Mouse (Mus musculus) olfactory bulb, adult 2 months (tissue): Measurements from ENCODE around the gene Cript. TPM values are rescaled to one million over a fixed set of nuclear protein-coding genes. Genes with fewer than 3 reads are reported as not detected.

ENCODE experiments used
- H3K27ac ChIP-seq: fragments of 200-500 bp; 2 replicates; pipeline ENCODE4 v1.5.1; 2012; ENCODE audit warnings: low read depth, low read length; ENCODE audit not compliant: insufficient read depth
- H3K4me1 ChIP-seq: fragments of 200-500 bp; 2 replicates; pipeline ENCODE4 v1.6.1; 2012; ENCODE audit warnings: low read length; ENCODE audit not compliant: control insufficient read depth, insufficient read depth
- H3K4me3 ChIP-seq: fragments of 200-500 bp; 2 replicates; pipeline ENCODE4 v1.5.1; 2012; ENCODE audit warnings: mild to moderate bottlenecking, low read depth, low read length, moderate library complexity; ENCODE audit not compliant: insufficient read depth
- CTCF ChIP-seq: fragments of 200-500 bp; IDR thresholded peaks from 2 replicates; pipeline ENCODE4 v1.5.1; 2012; ENCODE audit warnings: low read depth, mild to moderate bottlenecking, low read length, moderate library complexity; ENCODE audit not compliant: insufficient read depth
- POLR2A ChIP-seq: fragments of 200-500 bp; IDR thresholded peaks from 2 replicates; pipeline ENCODE4 v1.6.1; 2012; ENCODE audit warnings: mild to moderate bottlenecking, low read depth, low read length, moderate library complexity; ENCODE audit not compliant: insufficient read depth
- WGBS: fragments of 180-500 bp; shearing (Covaris S2); methylation state at CpG from one replicate; pipeline ENCODE4 v1.1.7; 2018; 5-methylcytosine and 5-hydroxymethylcytosine counted together
- polyA plus RNA-seq: library from polyadenylated mRNA; stranded (reverse); fragments of >200 nt; gene quantifications from 2 replicates; pipeline ENCODE4 v1.2.4, GENCODE M21; 2012; ENCODE audit warnings: low replicate concordance; ENCODE audit not compliant: missing spikeins, insufficient read depth, insufficient read length

The Cript gene
- polyA plus RNA-seq, 1 experiment = not detected

- WGBS = under 1% methylated on average over 15 of the region's 15 CpGs
These were observed 19.0 kb downstream of the Cript start for GRCm38 (mm10) chr17:87044364-87044763.

GRCm38 (mm10) chr17:87044796-87045195, 19.4 kb downstream of the Cript start:
- Histone ChIP-seq H3K4me3 (no peak overlapping the region), H3K27ac (no peak overlapping the region), H3K4me1 (peaks cover 8% of the 10 kb centered on the region)
- no peak for TF ChIP-seq CTCF
- TF ChIP-seq POLR2A = no peak
- 83% methylated on average over 8 of the region's 8 CpGs for WGBS

More at GRCm38 (mm10) chr17:87044364-87044763, 19.0 kb downstream of the Cript start:
- Histone ChIP-seq H3K27ac (no peak overlapping the region), H3K4me3 (no peak overlapping the region), H3K4me1 (peaks cover 5% of the 10 kb centered on the region)
- TF ChIP-seq CTCF = peak; percentile 100
- TF ChIP-seq POLR2A = no peak

- peak overlapping the region; percentile 55; the same call in 1 of the 2 replicates for H3K27ac ChIP-seq
- H3K4me3 ChIP-seq = no peak overlapping the region
- TF ChIP-seq CTCF (no peak), POLR2A (no peak)
- H3K4me1 ChIP-seq = peaks cover 16% of the 10 kb centered on the region
- WGBS = 64% methylated on average over 5 of the region's 5 CpGs
These were observed 24.3 kb downstream of the Cript start for GRCm38 (mm10) chr17:87049696-87050095.

GRCm38 (mm10) chr17:87050469-87051175, 25.3 kb downstream of the Cript start:
- WGBS = 12% methylated on average over 9 of the region's 9 CpGs
- Histone ChIP-seq H3K4me3 (no peak overlapping the region), H3K4me1 (peaks cover 22% of the 10 kb centered on the region), H3K27ac (no peak overlapping the region)
- TF ChIP-seq POLR2A (no peak), CTCF (no peak)

- 97% methylated on average over 1 of the region's 1 CpGs for WGBS
- no peak for TF ChIP-seq POLR2A
- TF ChIP-seq CTCF = no peak
- no peak overlapping the region for H3K27ac ChIP-seq
- H3K4me1 ChIP-seq = peaks cover 22% of the 10 kb centered on the region
- H3K4me3 ChIP-seq = no peak overlapping the region
These were observed 26.3 kb downstream of the Cript start for GRCm38 (mm10) chr17:87051652-87052051.

- 74% methylated on average over 1 of the region's 1 CpGs for WGBS
- Histone ChIP-seq H3K27ac (no peak overlapping the region), H3K4me3 (no peak overlapping the region), H3K4me1 (peaks cover 22% of the 10 kb centered on the region)
- TF ChIP-seq POLR2A (no peak), CTCF (no peak)
These were observed 27.1 kb downstream of the Cript start for GRCm38 (mm10) chr17:87052432-87052831.

- Histone ChIP-seq H3K4me1 (peaks cover 18% of the 10 kb centered on the region), H3K4me3 (no peak overlapping the region), H3K27ac (no peak overlapping the region)
- WGBS = 88% methylated on average over 5 of the region's 5 CpGs
- TF ChIP-seq CTCF = no peak
- no peak for TF ChIP-seq POLR2A
These were observed 28.6 kb downstream of the Cript start for GRCm38 (mm10) chr17:87053921-87054320.

- no peak for TF ChIP-seq CTCF
- TF ChIP-seq POLR2A = no peak
- Histone ChIP-seq H3K27ac (no peak overlapping the region), H3K4me3 (no peak overlapping the region), H3K4me1 (peaks cover 14% of the 10 kb centered on the region)
- 43% methylated on average over 5 of the region's 5 CpGs for WGBS
These were observed 29.7 kb downstream of the Cript start for GRCm38 (mm10) chr17:87055051-87055459.

GRCm38 (mm10) chr17:87055663-87056062, 30.3 kb downstream of the Cript start:
- no peak for TF ChIP-seq POLR2A
- TF ChIP-seq CTCF = no peak
- 48% methylated on average over 1 of the region's 1 CpGs for WGBS
- Histone ChIP-seq H3K4me1 (peaks cover 9% of the 10 kb centered on the region), H3K4me3 (no peak overlapping the region), H3K27ac (no peak overlapping the region)

GRCm38 (mm10) chr17:87056761-87057160, 31.4 kb downstream of the Cript start:
- TF ChIP-seq POLR2A (no peak), CTCF (no peak)
- H3K4me3 ChIP-seq = no peak overlapping the region
- peaks cover 7% of the 10 kb centered on the region; the same call in 1 of the 2 replicates for H3K4me1 ChIP-seq
- 97% methylated on average over 7 of the region's 7 CpGs for WGBS
- H3K27ac ChIP-seq = no peak overlapping the region
